Mouse (Mus musculus): ENCODE measurements around the gene Mat2a. TPM values are rescaled to one million over a fixed set of nuclear protein-coding genes. Genes with fewer than 3 reads are reported as not detected.
"Not testable (repeated sequence)": the region's sequence is repeated elsewhere in the genome, so short reads cannot be mapped to it uniquely, and the experiment has no call there.

Gene Mat2a
- total and polyA plus RNA-seq, 3 experiments = 319 to 3,179 (median 357) TPM

GRCm38 (mm10) chr6:72479645-72480421, 40.5 kb upstream of the Mat2a start:
- TF ChIP-seq GABPA (IDR thresholded peaks at IDR 0.05; ENCODE audit: low read depth, low read length) (no peak), MYC (IDR thresholded peaks at IDR 0.05; ENCODE audit: low read depth, low read length) (no peak; the same call in 1 of the 2 replicates), RAD21 (IDR thresholded peaks at IDR 0.05; ENCODE audit: low read depth, low read length) (no peak), MEF2A (IDR thresholded peaks at IDR 0.05; ENCODE audit: extremely low read depth, insufficient replicate concordance, low read depth, low read length, poor library complexity, severe bottlenecking) (no peak), MAX (IDR thresholded peaks at IDR 0.05; ENCODE audit: low read length) (no peak), GATA1 (IDR thresholded peaks at IDR 0.05; ENCODE audit: low read depth, low read length) (peak; percentile 60), TBP (IDR thresholded peaks at IDR 0.05; ENCODE audit: low read depth, low read length) (peak; percentile 91), ZNF384 (IDR thresholded peaks at IDR 0.05; ENCODE audit: low read depth, low read length) (0 out of 2 replicates have a peak, but pooled peaks have one; percentile 10), HCFC1 (IDR thresholded peaks at IDR 0.05; ENCODE audit: low read depth, low read length) (peak; percentile 26), TCF12 (IDR thresholded peaks at IDR 0.05; ENCODE audit: low read depth, low read length) (no peak; the same call in none of the 2 replicates), KAT2A (conservative IDR thresholded peaks at IDR 0.05; ENCODE audit: low read depth, low read length) (peak; percentile 10; the same call in 1 of the 2 replicates), EP300 (IDR thresholded peaks at IDR 0.05; ENCODE audit: low read depth in 1 of 2, low read length in 2 of 2) (peak; percentile 57 to 62; a peak in 3 of 4 replicates), BHLHE40 (IDR thresholded peaks at IDR 0.05; ENCODE audit: borderline replicate concordance, low read depth, low read length) (peak; percentile 33; the same call in 1 of the 2 replicates), MYB (IDR thresholded peaks at IDR 0.05; ENCODE audit: low read depth, low read length) (peak; percentile 87), NELFE (IDR thresholded peaks at IDR 0.05; ENCODE audit: low read depth, low read length) (0 out of 2 replicates have a peak, but pooled peaks have one; percentile 20), ZKSCAN1 (IDR thresholded peaks at IDR 0.05; ENCODE audit: low read depth, low read length) (no peak), SIN3A (IDR thresholded peaks at IDR 0.05; ENCODE audit: low read length) (peak; percentile 65; the same call in 1 of the 2 replicates), CTCF (IDR thresholded peaks at IDR 0.05 in 2 of 3, conservative IDR thresholded peaks at IDR 0.05 in 1 of 3; ENCODE audit: control insufficient read depth in 1 of 3, insufficient read depth in 1 of 3, low read depth in 2 of 3, low read length in 3 of 3, poor library complexity in 1 of 3, severe bottlenecking in 1 of 3) (no peak)
- Histone ChIP-seq H3K27me3 (ENCODE audit: control insufficient read depth in 1 of 2, insufficient read depth in 2 of 2, low read length in 2 of 2) (no peaks in the 10 kb centered on the region), H3K27ac (ENCODE audit: control insufficient read depth, low read depth, low read length) (peak overlapping the region; percentile 93)

GRCm38 (mm10) chr6:72478691-72479090, 39.3 kb upstream of the Mat2a start:
- peak; percentile 50 for DNase-seq (ENCODE audit: low read depth, low spot score)
- not testable (repeated sequence) for H3K9ac ChIP-seq (ENCODE audit: control insufficient read depth, low read depth, low read length, poor library complexity, severe bottlenecking); H3K4me3 ChIP-seq (ENCODE audit: control insufficient read depth in 1 of 2, insufficient read depth in 1 of 2, low read depth in 2 of 2, low read length in 2 of 2)

More at GRCm38 (mm10) chr6:72479645-72480421, 40.5 kb upstream of the Mat2a start:
- peaks cover 35 to 42% of the 10 kb centered on the region in 2 experiments for H3K4me1 ChIP-seq (ENCODE audit: control insufficient read depth in 1 of 2, insufficient read depth in 2 of 2, low read length in 2 of 2)
- DNase-seq (ENCODE audit: low read depth, low spot score) = peak; percentile 82
- no peaks in the 10 kb centered on the region for H3K79me2 ChIP-seq (ENCODE audit: control insufficient read depth, insufficient read depth, low read length, poor library complexity)
- peak overlapping the region; percentile 7 to 29; a peak in 3 of 4 replicates for H3K4me3 ChIP-seq (ENCODE audit: control insufficient read depth in 1 of 2, insufficient read depth in 1 of 2, low read depth in 2 of 2, low read length in 2 of 2)
- H3K36me3 ChIP-seq (ENCODE audit: control insufficient read depth in 1 of 2, insufficient read depth in 2 of 2, low read length in 2 of 2) = peaks cover 0 to 39% of the 10 kb centered on the region in 2 experiments; a peak in 2 of 4 replicates
- H3K9ac ChIP-seq (ENCODE audit: control insufficient read depth, low read depth, low read length, poor library complexity, severe bottlenecking) = peak overlapping the region; percentile 48
- no peaks in the 10 kb centered on the region for H3K9me3 ChIP-seq (replicated peaks; ENCODE audit: insufficient read depth, low read length)

More at GRCm38 (mm10) chr6:72478691-72479090, 39.3 kb upstream of the Mat2a start:
- Histone ChIP-seq H3K36me3 (ENCODE audit: control insufficient read depth in 1 of 2, insufficient read depth in 2 of 2, low read length in 2 of 2) (peaks cover 0 to 39% of the 10 kb centered on the region in 2 experiments; a peak in 2 of 4 replicates), H3K27ac (ENCODE audit: control insufficient read depth, low read depth, low read length) (peak overlapping the region; percentile 93; the same call in 1 of the 2 replicates), H3K4me1 (ENCODE audit: control insufficient read depth in 1 of 2, insufficient read depth in 2 of 2, low read length in 2 of 2) (peaks cover 35 to 42% of the 10 kb centered on the region in 2 experiments)
- not testable (repeated sequence) for H3K79me2 ChIP-seq (ENCODE audit: control insufficient read depth, insufficient read depth, low read length, poor library complexity); H3K27me3 ChIP-seq (ENCODE audit: control insufficient read depth in 1 of 2, insufficient read depth in 2 of 2, low read length in 2 of 2); H3K9me3 ChIP-seq (replicated peaks; ENCODE audit: insufficient read depth, low read length)
- 0 out of 2 replicates have a peak, but pooled peaks have one; percentile 29 for TF ChIP-seq GATA1 (IDR thresholded peaks at IDR 0.05; ENCODE audit: low read depth, low read length)
- 0 out of 2 replicates have a peak, but pooled peaks have one; percentile 20 for TF ChIP-seq RCOR1 (IDR thresholded peaks at IDR 0.05; ENCODE audit: low read depth, low read length)
- peak; percentile 90 for TF ChIP-seq ZNF384 (IDR thresholded peaks at IDR 0.05; ENCODE audit: low read depth, low read length)

All from MEL (cell line).